16 mouse cellular contexts compared by ENCODE assay signal in the genomic region with DNA sequence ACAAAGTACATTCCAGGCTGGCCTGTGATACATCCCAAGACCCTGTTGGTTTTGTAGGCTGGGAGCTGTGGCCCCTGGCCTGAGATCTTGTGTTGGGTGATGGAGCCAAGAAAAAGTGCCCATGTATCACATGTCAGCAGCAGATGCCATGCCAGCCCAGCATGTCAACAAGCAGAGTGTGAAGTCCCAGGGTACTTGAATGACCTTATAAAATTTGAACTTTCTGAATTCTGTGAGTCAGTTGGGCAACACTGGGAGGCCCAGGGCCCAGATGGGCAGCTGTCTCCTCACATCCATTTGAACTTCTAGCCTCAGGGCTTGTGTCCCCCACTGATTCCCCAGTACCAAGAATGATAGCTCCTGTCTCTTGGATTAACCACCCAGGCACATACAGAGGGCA.
"Had no signal": no experiment of that assay in that cellular context is flagged by ENCODE, and none has a peak within 500 bp of the region (broad histone marks: within the 10 kb centered on the region; RNA-seq: fewer than 3 reads in every experiment).

No protein-coding gene starts in this region.

- H3K27ac ChIP-seq: kidney, postnatal 0 days; left cerebral cortex, adult 2 months; liver, embryonic 13.5 days; macrophage; midbrain, embryonic 12.5 days; midbrain, embryonic 15.5 days; neural tube, embryonic 13.5 days; stomach, embryonic 15.5 days had no signal

- ATAC-seq: lung, postnatal 0 days; midbrain, embryonic 15.5 days had no signal

- H3K36me3 ChIP-seq: liver, embryonic 13.5 days; midbrain, embryonic 12.5 days; midbrain, embryonic 15.5 days; neural tube, embryonic 13.5 days; stomach, embryonic 15.5 days had no signal

- DNase-seq: kidney, adult 2 months; layer of hippocampus, postnatal 36 days; liver, embryonic 13.5 days; lung, embryonic 14.5 days; retina, postnatal 1 day; right cerebral cortex, postnatal 25 days; spleen, adult 18-20 months had no signal

- H3K4me3 ChIP-seq: left cerebral cortex, adult 2 months; liver, embryonic 13.5 days; midbrain, embryonic 12.5 days; midbrain, embryonic 15.5 days; myocyte; neural tube, embryonic 13.5 days; stomach, embryonic 15.5 days had no signal

- H3K9me3 ChIP-seq: liver, embryonic 13.5 days; midbrain, embryonic 12.5 days; midbrain, embryonic 15.5 days; neural tube, embryonic 13.5 days; stomach, embryonic 15.5 days had no signal

- H3K9ac ChIP-seq: liver, embryonic 13.5 days; lung, embryonic 14.5 days; midbrain, embryonic 12.5 days; midbrain, embryonic 15.5 days; neural tube, embryonic 13.5 days; stomach, embryonic 15.5 days had no signal

- H3K4me1 ChIP-seq: midbrain, embryonic 12.5 days; midbrain, embryonic 15.5 days; neural tube, embryonic 13.5 days had no signal

- H3K27me3 ChIP-seq: liver, embryonic 13.5 days; midbrain, embryonic 15.5 days; neural tube, embryonic 13.5 days; stomach, embryonic 15.5 days had no signal

- H3K4me2 ChIP-seq: liver, embryonic 13.5 days; lung, embryonic 14.5 days; midbrain, embryonic 12.5 days; midbrain, embryonic 15.5 days; neural tube, embryonic 13.5 days; stomach, embryonic 15.5 days had no signal
